Mouse (Mus musculus) C2C12 (cell line): Measurements from ENCODE around the gene 1700061G19Rik.

ENCODE experiments used
- CEBPB ChIP-seq: IDR thresholded peaks from one replicate; pipeline ENCODE4 v1.6.1; 2011; ENCODE audit warnings: low read depth, mild to moderate bottlenecking, control low read depth, moderate library complexity
- CTCF ChIP-seq: IDR thresholded peaks from one replicate; pipeline ENCODE4 v1.5.1; 2011; ENCODE audit not compliant: control insufficient read depth, insufficient read depth, insufficient read length
- MAX ChIP-seq: IDR thresholded peaks from one replicate; pipeline ENCODE4 v1.6.1; 2011; ENCODE audit warnings: mild to moderate bottlenecking, control low read depth
- MYOD1 ChIP-seq: IDR thresholded peaks from one replicate; pipeline ENCODE4 v1.6.1; 2011; ENCODE audit warnings: low read depth; ENCODE audit not compliant: control insufficient read depth, insufficient read length
- USF1 ChIP-seq: IDR thresholded peaks from one replicate; pipeline ENCODE4 v1.6.1; 2011; ENCODE audit warnings: low read depth, mild to moderate bottlenecking, control low read depth, moderate library complexity

GRCm38 (mm10) chr17:56934545-56935330 lies 59.5 kb downstream of the 1700061G19Rik start:
- no peak for TF ChIP-seq CTCF
- no peak for TF ChIP-seq MAX
- TF ChIP-seq USF1: no peak
- no peak for TF ChIP-seq CEBPB
- no peak for TF ChIP-seq MYOD1
